Comparison of ENCODE assay signal across 10 mouse cellular contexts in the genomic region with DNA sequence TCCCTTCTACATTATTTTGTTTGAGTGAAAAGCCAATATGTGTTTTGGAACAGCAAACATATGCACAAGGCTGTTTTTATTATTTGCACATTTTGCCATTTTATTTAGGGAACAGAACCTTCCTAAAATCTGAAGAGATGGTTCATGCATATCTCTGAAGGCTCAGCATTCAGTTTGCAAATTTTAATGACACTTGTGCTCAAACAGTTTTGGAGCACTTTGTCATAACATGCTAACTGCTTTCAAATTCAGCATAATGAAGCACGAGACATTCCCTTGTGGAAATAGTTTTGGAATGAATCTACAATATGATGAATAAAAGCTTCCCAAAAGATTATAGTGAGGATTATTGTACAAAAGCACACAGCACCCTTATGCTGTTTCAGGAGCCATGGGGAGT.
"Had no signal": no experiment of that assay in that cellular context is flagged by ENCODE, and none has a peak within 500 bp of the region (broad histone marks: within the 10 kb centered on the region; RNA-seq: fewer than 3 reads in every experiment).

No protein-coding gene starts in this region.

- H3K27ac ChIP-seq: kidney, embryonic 15.5 days; limb, embryonic 13.5 days; liver, embryonic 14.5 days; midbrain, embryonic 13.5 days; stomach, postnatal 0 days had no signal

- H3K4me3 ChIP-seq: kidney, embryonic 15.5 days; limb, embryonic 13.5 days; midbrain, embryonic 13.5 days had no signal

- ATAC-seq: midbrain, embryonic 13.5 days had no signal

- H3K4me1 ChIP-seq: kidney, embryonic 15.5 days; limb, embryonic 13.5 days; midbrain, embryonic 13.5 days had no signal

- H3K27me3 ChIP-seq: kidney, embryonic 15.5 days; limb, embryonic 13.5 days; midbrain, embryonic 13.5 days had no signal

- H3K36me3 ChIP-seq: kidney, embryonic 15.5 days; limb, embryonic 13.5 days; midbrain, embryonic 13.5 days had no signal

- H3K9me3 ChIP-seq: kidney, embryonic 15.5 days; limb, embryonic 13.5 days; midbrain, embryonic 13.5 days had no signal

- H3K9ac ChIP-seq: kidney, embryonic 15.5 days; limb, embryonic 13.5 days; liver, embryonic 14.5 days; midbrain, embryonic 13.5 days had no signal

- DNase-seq: kidney, postnatal 14 days; left cerebral cortex, postnatal 4 days; lung, adult 18-20 months; thymus, adult 18-20 months; thymus, postnatal 25 days had no signal

- H3K4me2 ChIP-seq: kidney, embryonic 15.5 days; limb, embryonic 13.5 days; midbrain, embryonic 13.5 days had no signal
